Mouse (Mus musculus): Measurements from ENCODE around the gene Gm10065.
"Not testable (repeated sequence)": the region's sequence is repeated elsewhere in the genome, so short reads cannot be mapped to it uniquely, and the experiment has no call there.

The Gm10065 gene

GRCm38 (mm10) chr13:21478759-21479670 lies at the start of gene Gm10065, which contains the start of gene Zkscan4:
Gene Gm10065 (minus strand): TSS chr13:21479441.
Gene Zkscan4 (plus strand): TSS chr13:21478907.
- DNase-seq (ENCODE audit: low spot score), result peak; percentile 56

- DNase-seq (ENCODE audit: low spot score), result peak; percentile 92
Measured at GRCm38 (mm10) chr13:21506221-21506649, 27.0 kb upstream of the Gm10065 start.

- no peak for DNase-seq (ENCODE audit: low spot score)
Measured at GRCm38 (mm10) chr13:21502296-21502695, 23.1 kb upstream of the Gm10065 start.

GRCm38 (mm10) chr13:21501182-21501581 lies 21.9 kb upstream of the Gm10065 start, which contains the start of gene Gm11273:
Gene Gm11273 (minus strand): TSS chr13:21501418.
- DNase-seq (ENCODE audit: low spot score), result not testable (repeated sequence)

DNA sequence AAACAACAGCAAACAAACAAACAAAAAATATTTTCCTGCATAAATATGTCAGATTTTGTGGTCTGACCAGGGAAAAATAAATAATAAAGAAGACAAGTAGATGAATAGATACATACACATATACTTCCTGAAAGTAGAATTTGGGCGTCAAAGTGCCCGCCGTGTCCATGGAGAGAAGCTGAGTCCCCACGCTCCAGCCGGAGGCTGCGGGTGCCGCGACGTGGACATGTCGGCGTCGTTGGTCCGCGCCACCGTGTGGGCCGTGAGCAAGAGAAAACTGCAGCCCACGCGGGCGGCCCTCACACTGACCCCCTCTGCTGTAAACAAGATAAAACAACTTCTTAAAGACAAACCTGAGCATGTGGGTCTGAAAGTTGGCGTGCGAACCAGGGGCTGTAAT lies 15.8 kb upstream of the Gm10065 start, which contains the start of gene AK157302:
AK157302 (plus strand) TSS at position 144 of the 400 bp plus-strand sequence.
- no peak for DNase-seq (ENCODE audit: low spot score)

DNA sequence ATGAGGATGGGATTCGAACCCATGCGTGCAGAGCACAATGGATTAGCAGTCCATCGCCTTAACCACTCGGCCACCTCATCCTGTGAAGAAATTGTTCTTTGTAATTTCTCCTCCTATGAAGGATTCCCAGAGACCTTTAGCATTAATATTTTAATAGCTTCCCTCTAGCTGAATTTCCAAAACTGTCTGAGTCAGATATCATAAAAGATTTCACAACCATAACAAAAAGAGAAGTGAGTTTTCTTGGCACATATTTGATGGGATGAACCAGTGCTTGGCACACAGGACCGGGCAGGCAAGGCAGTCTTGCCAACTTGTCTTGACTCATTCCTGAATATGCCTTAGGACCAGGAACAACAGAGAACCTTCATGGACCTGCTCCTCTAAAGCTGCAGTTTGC lies 13.6 kb upstream of the Gm10065 start:
- no peak for DNase-seq (ENCODE audit: low spot score)

GRCm38 (mm10) chr13:21486881-21487280 lies 7.6 kb upstream of the Gm10065 start:
- no peak for DNase-seq (ENCODE audit: low spot score)

- no peak for DNase-seq (ENCODE audit: low spot score)
Measured at GRCm38 (mm10) chr13:21472427-21472826, 6.8 kb downstream of the Gm10065 start.

DNA sequence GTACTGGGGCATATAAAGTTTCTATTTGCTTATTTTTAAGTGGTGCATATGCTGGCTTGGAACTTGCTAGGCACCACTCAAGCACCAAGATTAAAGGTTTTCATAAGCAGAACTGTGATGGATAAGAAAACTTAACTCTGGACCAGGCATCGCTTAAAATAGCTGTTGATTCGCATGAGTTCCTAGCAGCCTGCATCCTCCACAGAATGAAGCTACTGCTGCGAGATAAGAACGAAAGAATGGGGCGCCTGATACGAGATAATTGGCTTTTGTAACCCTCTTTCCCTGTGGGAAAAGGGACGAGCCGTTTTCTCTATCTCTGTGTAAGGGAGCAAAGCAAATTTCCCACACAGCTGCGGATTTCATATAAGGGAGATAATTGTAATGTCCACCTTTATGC lies 10.1 kb downstream of the Gm10065 start:
- DNase-seq (ENCODE audit: low spot score), result no peak

- peak; percentile 90 for DNase-seq (ENCODE audit: low spot score)
Measured at GRCm38 (mm10) chr13:21468061-21469019, 10.9 kb downstream of the Gm10065 start, which contains the start of gene Nkapl. Gene Nkapl (minus strand): TSS chr13:21468509.

DNA sequence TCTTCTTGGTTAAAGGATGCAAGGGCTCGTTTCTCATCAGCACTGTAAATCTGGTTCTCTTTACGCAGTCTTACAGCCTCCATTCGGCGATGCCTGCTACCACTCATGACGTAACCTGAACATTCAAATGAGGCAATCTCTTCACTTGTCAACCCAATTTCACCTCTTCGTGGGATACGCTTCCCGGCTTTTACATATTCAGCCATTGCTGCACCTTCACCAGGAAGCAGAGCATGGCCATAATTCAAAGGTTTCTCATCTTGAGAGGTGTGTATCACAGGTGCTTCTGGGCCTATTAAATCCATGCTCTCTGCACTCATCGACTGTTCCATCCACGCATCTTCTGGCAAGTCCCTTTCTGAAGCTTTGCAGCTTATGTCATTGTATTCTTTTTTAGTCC lies 11.9 kb downstream of the Gm10065 start:
- DNase-seq (ENCODE audit: low spot score), result no peak

- not testable (repeated sequence) for DNase-seq (ENCODE audit: low spot score)
Measured at GRCm38 (mm10) chr13:21462516-21462915, 16.7 kb downstream of the Gm10065 start.

DNA sequence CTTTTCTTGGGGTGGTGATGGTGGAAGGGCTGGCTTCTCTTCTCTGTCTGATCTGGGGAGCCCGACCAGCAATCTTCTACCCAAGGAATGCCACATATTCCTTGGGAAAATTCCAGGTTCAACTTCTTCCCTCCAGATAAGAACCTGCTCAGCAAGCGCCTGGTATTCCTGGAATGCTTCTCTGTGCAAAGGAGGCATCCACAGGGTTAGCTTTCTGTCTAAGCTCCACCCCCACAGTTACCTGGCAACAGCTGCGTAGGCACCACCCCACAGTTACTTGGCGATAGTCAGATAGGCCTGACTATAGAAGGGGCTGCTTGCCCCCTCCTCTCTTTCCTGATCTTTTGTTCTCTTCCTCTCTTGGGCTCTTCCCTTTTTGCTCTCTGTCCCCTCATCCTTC lies 22.9 kb downstream of the Gm10065 start:
- DNase-seq (ENCODE audit: low spot score), result peak; percentile 71

DNA sequence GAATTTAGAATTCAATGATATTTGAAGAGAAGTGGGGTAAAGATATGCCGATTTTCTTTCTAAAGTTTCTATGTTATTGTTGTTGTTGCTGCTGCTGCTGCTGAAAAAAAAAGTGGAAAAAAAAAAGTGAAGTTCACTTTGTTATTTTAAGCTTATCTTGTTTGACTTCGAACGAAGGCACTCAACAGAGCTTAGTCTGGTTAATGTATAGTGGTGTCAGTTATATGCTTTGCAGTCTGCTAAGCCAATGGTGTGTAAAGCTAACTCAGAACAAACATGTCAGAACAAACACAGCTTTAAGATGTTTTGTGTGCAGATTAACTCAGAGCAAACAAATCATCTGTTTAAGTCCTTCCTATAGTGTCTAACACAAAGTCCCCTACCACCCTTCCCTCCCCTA lies 25.1 kb downstream of the Gm10065 start:
- peak; percentile 55 for DNase-seq (ENCODE audit: low spot score)

DNA sequence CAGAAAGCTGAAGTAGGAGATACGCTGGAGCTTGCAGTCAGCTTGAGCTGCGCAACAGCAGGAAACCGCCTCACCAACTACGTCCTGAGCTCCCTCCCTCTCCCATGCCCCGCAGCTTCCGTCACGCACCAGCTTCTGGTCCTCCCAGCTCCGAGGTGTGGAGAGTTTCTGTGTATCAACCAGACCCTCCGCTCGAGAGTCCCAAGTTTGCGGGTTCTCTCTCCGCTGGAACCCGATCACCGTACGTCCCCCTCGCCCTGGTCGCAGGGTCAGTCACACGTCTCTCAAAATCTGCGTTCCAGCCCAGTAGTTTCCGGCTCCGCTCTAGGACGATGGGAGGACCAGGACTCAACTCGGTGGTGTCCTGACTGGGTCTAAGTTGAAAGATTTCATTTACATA lies 25.8 kb downstream of the Gm10065 start, which contains the start of gene Zscan26:
Zscan26 (minus strand) TSS at position 282 of the 400 bp plus-strand sequence.
- peak; percentile 88 for DNase-seq (ENCODE audit: low spot score)

- no peak for DNase-seq (ENCODE audit: low spot score)
Measured at GRCm38 (mm10) chr13:21453042-21453441, 26.2 kb downstream of the Gm10065 start.

DNA sequence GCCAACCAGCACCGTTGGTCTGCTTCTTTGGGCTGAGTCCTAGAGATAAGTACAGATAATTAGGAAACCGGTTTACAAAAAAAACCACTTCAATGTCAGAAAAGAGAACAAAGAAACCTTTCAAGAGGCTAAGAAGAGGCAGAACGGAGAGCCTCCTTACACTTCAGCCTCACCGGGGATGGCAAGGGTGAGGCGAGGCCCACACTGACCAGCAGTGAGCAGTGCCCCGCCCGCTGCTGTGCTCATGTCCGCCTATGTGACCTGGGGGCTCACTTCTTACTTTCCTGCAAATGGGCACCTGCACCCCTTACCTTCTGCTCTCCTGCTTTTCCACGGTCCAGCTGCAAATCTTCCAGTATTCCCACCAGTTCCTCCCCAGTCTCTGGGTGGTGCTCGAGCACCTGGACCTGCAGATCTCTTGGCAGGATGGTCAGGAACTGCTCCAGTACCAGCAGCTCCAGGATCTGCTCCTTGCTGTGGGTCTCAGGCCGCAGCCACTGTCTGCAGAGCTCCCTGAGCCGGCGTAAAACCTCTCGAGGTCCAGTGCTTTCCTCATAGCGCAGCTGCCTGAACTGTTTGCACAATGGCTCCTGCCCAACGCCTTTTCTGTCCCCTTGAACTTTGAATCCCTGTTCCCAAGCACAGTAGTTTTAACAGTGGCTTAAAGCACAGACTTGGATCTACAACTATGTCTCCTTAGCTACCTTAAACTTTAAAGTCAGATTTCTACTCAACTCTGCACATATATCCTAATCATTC lies 31.2 kb downstream of the Gm10065 start:
- peak; percentile 58 for DNase-seq (ENCODE audit: low spot score)

GRCm38 (mm10) chr13:21446796-21447195 lies 32.4 kb downstream of the Gm10065 start:
- no peak for DNase-seq (ENCODE audit: low spot score)

DNA sequence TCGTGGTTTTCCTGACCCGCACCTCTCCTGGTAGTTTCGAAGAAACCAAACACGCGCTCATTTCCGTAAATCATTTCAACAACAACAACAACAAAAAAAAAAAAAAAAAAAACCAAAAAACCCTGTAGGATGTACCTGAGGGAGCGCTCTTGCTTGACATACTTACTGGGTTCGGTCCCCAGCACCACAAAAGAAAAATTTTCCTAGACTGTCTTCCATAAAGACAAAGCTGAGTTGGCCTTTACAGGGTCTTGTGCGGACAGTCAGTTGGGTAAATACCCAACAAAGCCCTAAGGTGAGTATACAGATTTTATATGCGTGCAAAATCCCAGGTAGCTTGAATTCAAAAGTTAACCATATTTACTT lies 38.1 kb downstream of the Gm10065 start:
- DNase-seq (ENCODE audit: low spot score), result no peak

DNA sequence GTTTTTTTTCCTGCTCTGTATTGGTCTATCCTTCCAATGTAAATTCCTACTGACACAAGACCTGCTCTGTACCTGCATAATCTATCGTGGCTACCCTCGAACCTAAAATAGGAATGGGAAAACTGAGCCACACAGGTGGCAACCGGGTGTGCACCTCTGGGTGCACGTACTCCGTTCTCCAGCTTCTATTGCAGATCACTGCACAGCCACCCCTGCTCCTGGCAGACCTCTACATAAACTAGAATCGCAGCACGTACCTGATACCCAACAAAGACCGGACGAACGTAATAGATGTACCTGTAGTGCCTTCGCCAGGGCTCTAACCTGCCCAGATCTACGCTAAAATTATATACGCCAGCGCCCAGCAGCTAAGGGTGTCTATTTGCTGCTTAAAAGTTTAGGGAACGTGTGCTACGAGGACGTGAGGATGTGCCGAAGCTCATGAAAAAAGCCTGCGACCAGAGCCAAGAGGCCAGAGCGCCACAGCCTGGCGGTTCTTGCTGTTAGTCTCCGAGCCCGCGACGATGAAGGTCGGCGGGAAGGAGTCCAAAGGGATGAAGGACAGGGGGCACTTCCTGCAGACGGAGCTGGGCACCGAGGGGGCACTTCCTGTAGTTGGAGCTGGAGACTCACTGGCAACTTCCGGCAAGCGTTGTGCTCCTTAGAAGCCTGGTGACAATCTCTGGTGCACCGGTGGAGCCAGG lies 38.6 kb downstream of the Gm10065 start, which contains the start of gene Pgbd1:
Pgbd1 (minus strand) TSS at position 556 of the 704 bp plus-strand sequence.
- peak; percentile 71 for DNase-seq (ENCODE audit: low spot score)

DNA sequence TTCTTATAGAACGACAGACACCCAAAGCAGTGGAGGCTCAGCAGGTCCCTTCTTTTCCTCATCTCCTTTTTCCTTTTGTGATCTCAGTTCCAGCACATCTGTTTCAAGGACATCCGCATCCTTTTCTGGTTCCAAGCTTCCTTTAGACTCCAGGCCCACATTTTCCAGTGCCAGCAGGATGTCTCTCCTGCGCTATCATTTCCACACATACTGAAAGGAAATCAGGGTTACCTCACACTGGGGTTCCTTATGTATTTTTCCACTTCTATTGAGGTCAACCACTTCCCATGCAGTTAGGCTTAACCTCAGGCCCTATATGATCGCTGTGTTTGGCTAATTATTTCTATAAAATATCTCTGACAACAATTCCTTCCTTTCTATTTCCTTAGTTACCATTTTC lies 43.8 kb downstream of the Gm10065 start:
- DNase-seq (ENCODE audit: low spot score), result no peak

All from yolk sac, embryonic 10.5 days (tissue).